Mouse (Mus musculus): ENCODE data around the gene Celf2. TPM values are rescaled to one million over a fixed set of nuclear protein-coding genes. Genes with fewer than 3 reads are reported as not detected.

Celf2 gene
- polyA plus RNA-seq, 1 experiment from 2014 or later, result 131 TPM

DNA sequence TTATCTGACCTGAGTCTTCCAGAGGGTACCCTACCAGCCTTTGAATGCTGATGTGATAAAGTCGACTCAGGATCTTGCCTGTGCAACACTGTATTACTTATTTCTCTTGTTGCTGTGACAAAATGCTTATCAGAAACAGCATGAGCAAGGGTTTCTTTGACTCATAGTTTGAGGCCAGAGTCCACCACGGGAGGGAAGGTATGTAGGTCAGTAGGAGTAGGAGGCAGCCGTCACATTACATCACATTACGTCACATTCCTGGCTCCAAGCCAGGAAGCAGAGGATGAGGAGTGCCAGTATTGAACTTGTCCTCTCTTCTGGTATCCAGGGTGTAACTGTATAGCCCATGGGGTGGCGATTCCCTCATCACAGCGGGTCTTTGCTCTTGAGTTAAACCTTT, 349.3 kb downstream of the Celf2 start:
- no peak for ATAC-seq (ENCODE audit: low FRiP score, low read depth)
- WGBS, result 84% methylated on average over 6 of the region's 6 CpGs
- Histone ChIP-seq H3K4me3 (no peak overlapping the region), H3K9me3 (no peaks in the 10 kb centered on the region), H3K27ac (replicated peaks) (no peak overlapping the region), H3K9ac (replicated peaks) (no peak overlapping the region), H3K27me3 (no peaks in the 10 kb centered on the region), H3K4me1 (no peaks in the 10 kb centered on the region), H3K4me2 (replicated peaks) (no peak overlapping the region), H3K36me3 (no peaks in the 10 kb centered on the region)

DNA sequence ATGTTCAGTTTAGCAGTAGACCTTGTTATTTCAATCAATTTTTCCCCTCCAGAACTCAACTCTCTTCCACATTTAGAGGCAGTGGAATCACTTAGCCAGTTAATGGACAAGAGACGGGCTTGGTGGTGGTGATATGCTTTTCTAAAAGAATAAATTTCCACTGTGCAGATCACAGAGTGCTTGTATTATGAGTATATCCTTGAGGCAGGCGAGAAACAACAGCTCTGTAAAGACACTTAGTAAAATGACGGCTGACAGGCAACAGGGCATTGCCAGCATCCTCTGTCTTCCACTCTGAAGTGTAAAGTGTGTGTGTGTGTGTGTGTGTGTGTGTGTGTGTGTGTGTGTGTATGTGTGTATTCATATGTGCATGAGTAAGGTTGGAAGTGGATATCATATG, 362.1 kb downstream of the Celf2 start:
- Histone ChIP-seq H3K4me2 (replicated peaks) (no peak overlapping the region), H3K27ac (replicated peaks) (no peak overlapping the region), H3K4me1 (no peaks in the 10 kb centered on the region), H3K27me3 (no peaks in the 10 kb centered on the region), H3K4me3 (no peak overlapping the region), H3K9ac (replicated peaks) (no peak overlapping the region), H3K9me3 (no peaks in the 10 kb centered on the region), H3K36me3 (no peaks in the 10 kb centered on the region)
- 90% methylated on average over 3 of the region's 3 CpGs for WGBS
- ATAC-seq (ENCODE audit: low FRiP score, low read depth), result no peak

GRCm38 (mm10) chr2:7145541-7146043, 363.8 kb downstream of the Celf2 start:
- no peaks in the 10 kb centered on the region for H3K27me3 ChIP-seq
- H3K4me1 ChIP-seq, result no peaks in the 10 kb centered on the region
- H3K9ac ChIP-seq (replicated peaks), result no peak overlapping the region
- H3K9me3 ChIP-seq, result no peaks in the 10 kb centered on the region
- H3K4me2 ChIP-seq (replicated peaks), result no peak overlapping the region
- H3K4me3 ChIP-seq, result no peak overlapping the region
- H3K36me3 ChIP-seq, result no peaks in the 10 kb centered on the region
- 78% methylated on average over 4 of the region's 4 CpGs for WGBS
- no peak overlapping the region for H3K27ac ChIP-seq (replicated peaks)
- no peak for ATAC-seq (ENCODE audit: low FRiP score, low read depth)

- Histone ChIP-seq H3K36me3 (no peaks in the 10 kb centered on the region), H3K4me3 (no peak overlapping the region), H3K9ac (replicated peaks) (no peak overlapping the region), H3K9me3 (no peaks in the 10 kb centered on the region), H3K4me2 (replicated peaks) (no peak overlapping the region), H3K27ac (replicated peaks) (no peak overlapping the region), H3K27me3 (no peaks in the 10 kb centered on the region), H3K4me1 (no peaks in the 10 kb centered on the region)
- WGBS, result 87% methylated on average over 1 of the region's 1 CpGs
- no peak for ATAC-seq (ENCODE audit: low FRiP score, low read depth)
These were observed 364.5 kb downstream of the Celf2 start for GRCm38 (mm10) chr2:7144871-7145270.

DNA sequence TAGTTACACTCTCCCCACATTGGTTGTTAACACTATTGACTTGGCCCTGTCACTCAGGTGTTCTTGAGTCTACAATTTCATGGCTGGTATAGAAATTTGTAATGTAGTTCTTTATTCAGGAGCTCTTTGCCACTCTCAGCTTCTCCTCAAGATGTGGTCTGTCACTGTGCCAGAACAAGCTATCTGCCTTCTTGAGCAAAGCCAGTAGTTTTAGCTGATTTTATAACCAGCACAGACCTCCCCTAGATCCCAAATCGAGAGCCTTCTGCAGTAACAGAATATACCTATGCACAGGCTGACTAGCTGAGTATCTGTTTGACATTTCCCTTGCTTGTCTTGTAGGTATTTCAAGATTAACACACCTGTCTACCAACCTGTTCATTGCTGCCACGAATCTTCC, 386.0 kb downstream of the Celf2 start:
- WGBS, result 86% methylated on average over 2 of the region's 2 CpGs
- Histone ChIP-seq H3K27ac (replicated peaks) (no peak overlapping the region), H3K36me3 (no peaks in the 10 kb centered on the region), H3K27me3 (no peaks in the 10 kb centered on the region), H3K9ac (replicated peaks) (no peak overlapping the region), H3K4me3 (no peak overlapping the region), H3K4me1 (0 out of 2 replicates have a peak, but pooled peaks cover 6% of the 10 kb centered on the region), H3K4me2 (replicated peaks) (no peak overlapping the region), H3K9me3 (no peaks in the 10 kb centered on the region)
- no peak for ATAC-seq (ENCODE audit: low FRiP score, low read depth)

GRCm38 (mm10) chr2:7115801-7116200, 393.6 kb downstream of the Celf2 start:
- no peaks in the 10 kb centered on the region for H3K9me3 ChIP-seq
- no peak overlapping the region for H3K4me3 ChIP-seq
- no peak overlapping the region for H3K4me2 ChIP-seq (replicated peaks)
- peaks cover 16% of the 10 kb centered on the region for H3K4me1 ChIP-seq
- 13% methylated on average over 2 of the region's 2 CpGs for WGBS
- no peak overlapping the region for H3K9ac ChIP-seq (replicated peaks)
- no peak overlapping the region for H3K27ac ChIP-seq (replicated peaks)
- no peaks in the 10 kb centered on the region for H3K36me3 ChIP-seq
- no peak; the same call in 1 of the 2 replicates for ATAC-seq (ENCODE audit: low FRiP score, low read depth)
- H3K27me3 ChIP-seq, result no peaks in the 10 kb centered on the region

- Histone ChIP-seq H3K36me3 (no peaks in the 10 kb centered on the region), H3K27ac (replicated peaks) (no peak overlapping the region), H3K4me2 (replicated peaks) (no peak overlapping the region), H3K4me1 (peaks cover 16% of the 10 kb centered on the region), H3K27me3 (no peaks in the 10 kb centered on the region), H3K4me3 (no peak overlapping the region), H3K9ac (replicated peaks) (no peak overlapping the region), H3K9me3 (no peaks in the 10 kb centered on the region)
- ATAC-seq (ENCODE audit: low FRiP score, low read depth), result no peak
- 36% methylated on average over 3 of the region's 3 CpGs for WGBS
These were observed 394.2 kb downstream of the Celf2 start for GRCm38 (mm10) chr2:7115161-7115560.

- Histone ChIP-seq H3K36me3 (no peaks in the 10 kb centered on the region), H3K27ac (replicated peaks) (no peak overlapping the region), H3K9ac (replicated peaks) (no peak overlapping the region), H3K27me3 (no peaks in the 10 kb centered on the region), H3K4me2 (replicated peaks) (no peak overlapping the region), H3K4me3 (no peak overlapping the region), H3K4me1 (peaks cover 16% of the 10 kb centered on the region), H3K9me3 (no peaks in the 10 kb centered on the region)
- WGBS, result 75% methylated on average over 4 of the region's 4 CpGs
- no peak for ATAC-seq (ENCODE audit: low FRiP score, low read depth)
These were observed 395.6 kb downstream of the Celf2 start for GRCm38 (mm10) chr2:7113738-7114137.

GRCm38 (mm10) chr2:7112156-7112813, 397.1 kb downstream of the Celf2 start:
- no peak overlapping the region for H3K4me2 ChIP-seq (replicated peaks)
- WGBS, result 69% methylated on average over 4 of the region's 4 CpGs
- H3K9ac ChIP-seq (replicated peaks), result no peak overlapping the region
- H3K4me3 ChIP-seq, result no peak overlapping the region
- no peaks in the 10 kb centered on the region for H3K36me3 ChIP-seq
- no peaks in the 10 kb centered on the region for H3K9me3 ChIP-seq
- ATAC-seq (ENCODE audit: low FRiP score, low read depth), result no peak
- H3K27me3 ChIP-seq, result no peaks in the 10 kb centered on the region
- H3K27ac ChIP-seq (replicated peaks), result no peak overlapping the region
- peaks cover 16% of the 10 kb centered on the region for H3K4me1 ChIP-seq

DNA sequence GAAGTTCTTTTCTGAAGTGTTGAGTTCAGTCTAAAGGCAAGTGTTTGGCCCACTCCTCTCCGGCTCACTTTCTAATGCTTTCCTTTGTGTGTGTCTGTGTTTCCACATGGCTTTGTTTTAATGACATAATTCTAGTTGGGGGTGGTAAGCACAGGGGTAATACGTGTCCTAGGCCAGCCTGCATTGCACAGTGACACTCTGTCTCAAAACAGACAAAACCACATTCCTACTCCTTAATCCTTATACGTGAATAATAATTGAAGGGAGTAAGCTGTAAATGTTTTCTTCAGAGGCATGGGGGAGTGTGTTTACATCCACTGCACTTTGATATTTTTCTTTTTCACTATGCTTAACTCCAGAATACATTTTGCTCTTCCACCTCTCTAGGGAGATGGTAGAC, 415.9 kb downstream of the Celf2 start:
- 47% methylated on average over 3 of the region's 3 CpGs for WGBS
- Histone ChIP-seq H3K9me3 (no peaks in the 10 kb centered on the region), H3K27ac (replicated peaks) (no peak overlapping the region), H3K27me3 (no peaks in the 10 kb centered on the region), H3K4me2 (replicated peaks) (no peak overlapping the region), H3K36me3 (no peaks in the 10 kb centered on the region), H3K9ac (replicated peaks) (no peak overlapping the region), H3K4me3 (no peak overlapping the region), H3K4me1 (peaks cover 21% of the 10 kb centered on the region)
- ATAC-seq (ENCODE audit: low FRiP score, low read depth), result no peak

DNA sequence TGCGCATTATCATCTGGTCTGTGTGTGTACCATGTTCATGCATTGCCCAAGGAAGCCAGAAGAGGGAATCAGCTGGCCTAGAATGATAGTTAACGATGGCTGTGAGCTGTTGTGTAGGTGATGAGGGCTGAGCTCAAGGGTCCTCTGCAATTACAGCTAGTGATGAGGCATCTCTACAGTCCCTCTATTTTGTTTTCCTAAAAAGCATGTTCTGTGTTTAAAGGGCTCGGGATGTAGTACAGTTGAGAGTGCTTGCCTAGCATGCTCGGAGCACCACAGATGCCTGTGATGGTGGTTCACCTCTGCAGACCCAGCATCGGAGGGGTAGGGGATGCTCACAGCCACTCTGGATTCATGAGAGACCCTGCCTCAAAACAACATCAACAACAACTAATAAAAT, 416.7 kb downstream of the Celf2 start:
- H3K9ac ChIP-seq (replicated peaks), result no peak overlapping the region
- H3K4me1 ChIP-seq, result peaks cover 22% of the 10 kb centered on the region
- 93% methylated on average over 5 of the region's 5 CpGs for WGBS
- no peaks in the 10 kb centered on the region for H3K36me3 ChIP-seq
- H3K4me2 ChIP-seq (replicated peaks), result no peak overlapping the region
- no peak for ATAC-seq (ENCODE audit: low FRiP score, low read depth)
- no peaks in the 10 kb centered on the region for H3K9me3 ChIP-seq
- no peak overlapping the region for H3K4me3 ChIP-seq
- H3K27me3 ChIP-seq, result no peaks in the 10 kb centered on the region
- no peak overlapping the region for H3K27ac ChIP-seq (replicated peaks)

GRCm38 (mm10) chr2:7090496-7090895, 418.9 kb downstream of the Celf2 start:
- H3K9ac ChIP-seq (replicated peaks), result no peak overlapping the region
- H3K27me3 ChIP-seq, result no peaks in the 10 kb centered on the region
- no peak for ATAC-seq (ENCODE audit: low FRiP score, low read depth)
- no peaks in the 10 kb centered on the region for H3K36me3 ChIP-seq
- no peak overlapping the region for H3K4me2 ChIP-seq (replicated peaks)
- H3K27ac ChIP-seq (replicated peaks), result no peak overlapping the region
- peaks cover 22% of the 10 kb centered on the region for H3K4me1 ChIP-seq
- H3K4me3 ChIP-seq, result no peak overlapping the region
- no peaks in the 10 kb centered on the region for H3K9me3 ChIP-seq
- WGBS, result 87% methylated on average over 1 of the region's 1 CpGs

All from midbrain, embryonic 12.5 days (tissue).